ENCODE assay signal across 14 mouse cellular contexts in the genomic region with DNA sequence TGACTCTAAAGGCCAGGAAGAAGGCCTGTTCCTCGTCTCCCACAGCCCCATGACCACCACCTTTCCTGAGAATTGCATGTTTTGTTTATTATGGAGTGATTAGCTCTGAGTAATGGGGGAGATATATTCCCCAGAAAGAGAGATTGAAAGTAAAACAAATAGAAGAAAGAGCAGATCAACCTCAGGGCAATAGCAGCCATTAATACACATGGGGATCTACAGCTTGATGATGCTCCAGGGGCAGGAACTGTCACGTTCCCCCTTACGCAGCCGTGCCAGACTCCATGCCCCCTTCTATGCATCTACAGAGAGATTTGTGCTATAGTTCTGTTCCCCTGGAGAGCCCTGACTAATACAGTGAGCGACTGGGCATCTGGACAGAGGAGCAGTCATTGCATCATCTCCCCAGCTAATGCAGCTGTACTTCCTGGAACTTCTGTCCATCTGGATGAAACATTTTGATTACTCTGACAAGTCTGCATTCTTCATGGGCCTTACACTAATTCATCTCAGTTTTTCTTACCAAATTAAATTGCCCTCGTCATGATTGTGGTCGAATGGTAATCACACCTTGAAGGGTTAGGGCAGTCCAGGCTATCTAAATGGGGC.
"Had no signal": no experiment of that assay in that cellular context is flagged by ENCODE, and none has a peak within 500 bp of the region (broad histone marks: within the 10 kb centered on the region; RNA-seq: fewer than 3 reads in every experiment).

No protein-coding gene starts in this region.

- H3K4me3 ChIP-seq: limb, embryonic 15.5 days; liver, embryonic 12.5 days; midbrain, embryonic 10.5 days; neural tube, embryonic 12.5 days; stomach, embryonic 15.5 days had no signal

- H3K4me1 ChIP-seq: limb, embryonic 15.5 days; liver, embryonic 12.5 days; midbrain, embryonic 10.5 days; neural tube, embryonic 12.5 days; stomach, embryonic 15.5 days had no signal

- H3K27me3 ChIP-seq: limb, embryonic 15.5 days; liver, embryonic 12.5 days; neural tube, embryonic 12.5 days; stomach, embryonic 15.5 days had no signal

- H3K36me3 ChIP-seq: limb, embryonic 15.5 days; liver, embryonic 12.5 days; midbrain, embryonic 10.5 days; neural tube, embryonic 12.5 days; stomach, embryonic 15.5 days had no signal

- DNase-seq: kidney, adult 8-10 months; kidney, postnatal 25 days; layer of hippocampus, postnatal 36 days; lung, embryonic 14.5 days; midbrain, embryonic 14.5 days; retina, postnatal 1 day; right cerebral cortex, postnatal 4 days; thymus, adult 2 months; thymus, postnatal 25 days had no signal

- H3K9me3 ChIP-seq: limb, embryonic 15.5 days; liver, embryonic 12.5 days; midbrain, embryonic 10.5 days; neural tube, embryonic 12.5 days; stomach, embryonic 15.5 days had no signal

- H3K27ac ChIP-seq: limb, embryonic 15.5 days; liver, embryonic 12.5 days; midbrain, embryonic 10.5 days; neural tube, embryonic 12.5 days; stomach, embryonic 15.5 days had no signal

- ATAC-seq: liver, embryonic 12.5 days had no signal
